Mouse (Mus musculus) heart, postnatal 10 days (tissue): ENCODE data around the gene Kcnd3. TPM values are rescaled to one million over a fixed set of nuclear protein-coding genes. Genes with fewer than 3 reads are reported as not detected.
A peak's percentile ranks its signal among the peaks of the same experiment; 100 is the strongest.

ENCODE experiments used
- DNase-seq, 2 experiments: peaks; one replicate each; pipeline ENCODE4 v3.0.0; 2021
- intact Hi-C: fragments of 180-260 bp; cut with DNase I; formaldehyde crosslinking; loops from one replicate; pipeline ENCODE4 v1.15.1; 2025
- total RNA-seq, 2 experiments: library from RNA; stranded (reverse); gene quantifications; 2 replicates each; pipeline ENCODE4 v1.2.3; 2021

Kcnd3 gene
- total RNA-seq, 2 experiments from 2014 or later = 1.7 to 2.2 TPM

DNA sequence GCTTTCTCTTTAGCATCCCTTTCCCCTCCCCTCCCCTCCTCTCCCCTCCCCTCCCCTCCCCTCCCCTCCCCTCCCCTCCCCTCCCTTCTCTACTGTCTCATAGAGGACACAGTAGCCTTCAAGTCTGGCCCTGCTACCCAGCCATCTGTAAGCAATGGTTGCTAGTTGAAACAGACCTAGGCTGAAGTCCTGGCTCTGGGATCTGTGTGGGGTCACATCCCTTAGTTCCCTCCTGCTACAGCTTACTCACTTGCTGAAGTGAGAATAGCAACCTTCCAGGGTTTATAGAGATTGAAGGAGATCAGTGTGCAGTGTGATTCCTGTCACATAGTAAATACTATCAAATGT is 262.7 kb downstream of the Kcnd3 start:
- no peak for DNase-seq
- intact Hi-C loops = no loop called here

DNA sequence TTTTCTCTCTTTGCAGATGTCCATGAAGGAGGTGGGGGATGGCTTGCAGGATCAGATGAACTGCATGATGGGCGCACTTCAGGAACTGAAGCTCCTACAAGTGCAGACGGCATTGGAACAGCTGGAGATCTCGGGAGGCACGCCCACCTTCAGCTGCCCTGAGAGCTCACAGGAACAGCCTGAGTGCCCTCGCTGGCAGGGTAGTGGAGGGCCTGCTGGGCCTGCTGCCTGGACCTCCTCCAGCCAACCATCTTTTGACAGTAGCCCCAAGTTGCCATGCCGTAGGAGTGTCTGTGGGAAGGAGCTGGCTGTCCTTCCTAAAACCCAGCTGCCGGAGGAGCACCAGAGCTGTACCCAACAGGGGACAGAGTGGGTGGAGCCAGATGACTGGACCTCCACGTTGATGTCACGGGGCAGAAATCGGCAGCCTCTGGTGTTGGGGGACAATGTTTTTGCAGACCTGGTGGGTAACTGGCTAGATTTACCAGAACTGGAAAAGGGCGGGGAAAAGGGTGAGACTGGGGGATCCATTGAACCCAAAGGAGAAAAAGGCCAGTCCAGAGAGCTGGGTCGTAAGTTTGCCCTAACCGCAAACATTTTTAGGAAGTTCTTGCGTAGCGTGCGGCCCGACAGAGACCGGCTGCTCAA is 264.3 kb downstream of the Kcnd3 start:
- no peak for DNase-seq

DNA sequence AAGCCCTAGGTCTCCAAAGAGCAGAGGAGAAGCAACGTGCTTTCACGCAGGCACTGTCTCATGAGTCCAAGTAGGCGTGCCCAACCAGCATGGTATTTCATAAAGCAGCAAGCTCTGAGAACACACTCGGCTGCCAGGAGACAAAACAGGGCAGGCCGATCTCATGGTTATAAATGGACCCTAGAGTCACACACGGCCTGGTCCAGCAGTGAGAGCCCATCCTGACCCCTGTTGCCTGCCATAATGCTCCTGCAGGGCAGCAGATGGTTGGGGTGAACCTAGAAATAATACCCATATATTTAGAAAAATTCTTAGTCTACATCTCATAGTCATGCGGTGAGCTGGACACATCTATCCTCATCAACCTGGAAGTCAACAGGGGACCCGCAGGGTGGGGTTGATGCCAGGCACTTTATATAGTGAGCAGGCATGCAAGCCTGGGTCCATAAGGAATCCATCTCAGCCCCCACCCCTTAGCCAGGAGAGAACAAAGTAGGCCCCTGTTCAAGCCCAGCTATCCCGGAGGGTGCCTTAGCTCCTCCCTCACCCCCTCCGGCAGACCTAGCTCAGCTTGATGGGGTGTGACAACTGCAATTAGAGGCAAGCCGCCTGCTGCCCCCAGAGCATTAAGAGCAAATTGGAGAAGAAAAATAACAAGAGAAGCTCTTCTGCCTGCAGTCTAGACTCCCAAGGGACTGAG is 265.9 kb downstream of the Kcnd3 start:
- intact Hi-C loops = no loop called here
- peak; percentile 59 to 71 for DNase-seq

More for the DNA sequence above, 264.3 kb downstream of the Kcnd3 start:
- intact Hi-C loops = no loop called here

DNA sequence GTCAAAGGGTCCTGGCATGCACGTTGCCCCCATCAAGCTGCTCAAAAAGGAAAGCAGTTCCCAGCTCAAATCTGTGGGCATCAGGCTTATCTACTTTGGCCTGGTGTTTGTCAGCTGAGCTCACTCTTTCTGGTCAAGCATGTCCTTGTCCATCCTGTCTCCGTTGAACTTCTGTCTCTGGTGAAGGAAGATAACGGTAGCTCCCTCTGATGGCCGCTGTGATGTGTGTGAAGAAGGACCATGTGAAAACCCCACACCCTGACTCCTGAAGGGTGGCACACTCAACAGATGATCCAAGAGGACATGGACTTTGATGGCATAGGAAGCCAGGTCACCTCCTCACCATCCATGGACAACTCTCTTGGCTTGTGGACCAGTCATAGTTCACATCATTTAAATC is 266.6 kb downstream of the Kcnd3 start:
- intact Hi-C loops = no loop called here
- no peak for DNase-seq

DNA sequence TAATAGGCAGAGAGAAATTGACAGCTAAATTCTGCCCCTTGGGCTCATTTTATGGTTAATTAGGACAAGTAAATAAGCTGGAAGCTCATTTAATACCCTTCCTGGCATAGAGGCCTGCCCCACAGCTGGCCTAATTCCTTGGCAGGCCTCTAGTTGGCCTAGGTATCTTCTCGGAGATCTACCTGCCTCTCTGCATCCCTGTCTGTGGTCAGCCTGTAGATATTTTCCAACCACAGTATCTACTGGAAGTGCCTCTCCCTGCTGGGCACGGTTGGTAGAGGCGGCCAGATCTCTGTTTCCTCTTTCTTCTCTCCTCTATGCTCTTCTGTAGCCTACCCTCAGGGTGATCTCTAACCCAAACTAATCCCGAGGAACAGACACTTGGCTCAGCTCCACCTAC is 267.8 kb downstream of the Kcnd3 start:
- intact Hi-C loops = no loop called here
- DNase-seq = no peak

DNA sequence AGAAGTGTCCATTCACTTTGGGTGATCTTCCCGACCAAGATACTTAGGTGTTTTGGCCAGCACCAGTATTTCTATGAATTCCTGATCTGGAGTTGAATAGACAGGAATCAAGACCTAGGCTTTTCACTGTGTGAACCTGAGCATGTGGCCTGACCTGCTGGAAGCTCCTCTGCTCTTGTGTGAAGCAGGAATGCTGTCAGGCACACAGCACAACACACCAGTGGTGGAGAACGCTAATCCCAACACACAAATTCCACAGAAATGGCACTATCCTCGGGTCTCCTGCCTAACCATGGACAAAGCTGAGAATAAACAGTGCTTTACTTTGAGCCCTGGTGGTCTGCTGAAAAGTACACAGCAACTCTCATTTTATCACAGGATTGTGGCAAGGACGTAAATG is 268.4 kb downstream of the Kcnd3 start:
- no peak for DNase-seq
- intact Hi-C loops = no loop called here

DNA sequence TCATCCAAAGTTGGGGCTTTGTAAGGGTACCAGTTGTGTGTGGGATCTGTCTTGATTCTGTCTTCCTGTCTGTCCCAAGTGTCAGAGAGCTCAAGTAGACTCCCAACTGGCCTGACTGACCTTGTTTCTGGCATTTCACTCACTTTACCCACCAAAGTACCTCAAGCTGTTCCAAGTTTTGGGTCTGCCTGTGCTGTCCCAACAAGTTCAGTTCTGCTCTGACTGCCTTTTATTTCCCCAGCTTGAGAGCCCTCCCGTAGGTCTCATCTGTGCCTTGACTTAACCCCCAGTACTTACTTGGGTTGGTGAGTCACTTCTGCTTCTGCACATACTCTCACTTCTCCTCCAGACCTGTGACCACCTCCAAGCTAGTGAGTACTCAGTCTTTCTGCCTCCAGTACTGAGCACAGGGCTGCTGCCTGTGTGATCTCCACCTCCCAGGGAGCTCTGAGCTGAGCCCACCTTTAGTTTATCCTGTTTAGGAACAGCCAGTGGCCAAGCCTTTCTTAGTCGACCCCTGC is 269.6 kb downstream of the Kcnd3 start:
- intact Hi-C loops = no loop called here
- no peak for DNase-seq

DNA sequence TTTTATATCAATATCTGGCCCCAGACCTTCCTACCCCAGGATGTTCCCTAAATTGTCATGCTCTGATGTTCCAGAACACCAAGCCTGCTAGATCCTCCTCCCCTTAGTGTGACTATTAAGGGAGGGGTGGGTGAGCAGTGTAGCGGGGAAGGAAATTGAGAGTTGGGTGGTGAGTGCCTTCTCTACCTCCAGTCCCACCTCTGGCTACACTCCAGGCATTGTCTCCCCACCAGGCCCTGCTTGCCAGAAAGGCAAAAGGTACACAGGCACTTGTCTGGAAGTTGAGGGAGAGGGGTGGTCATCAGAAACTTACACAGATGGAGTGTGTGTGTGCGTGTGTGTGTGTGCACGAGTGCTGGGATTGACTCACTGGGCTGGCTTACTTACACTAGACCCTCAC is 270.4 kb downstream of the Kcnd3 start:
- intact Hi-C loops = no loop called here
- no peak for DNase-seq

Other genes with a start within 250 kb of the Kcnd3 start
- gene Ddx20, start 235.2 kb downstream of the Kcnd3 start, total RNA-seq = 10 to 100 TPM; 13.0 to 13.3 TPM